Mouse (Mus musculus) brain, embryonic 14.5 days (tissue): Measurements from ENCODE around the gene Nrxn2.

Experiments
- CTCF ChIP-seq: fragments of 200-500 bp; IDR thresholded peaks from 2 replicates; pipeline ENCODE4 v1.5.1; 2012; ENCODE audit warnings: inconsistent platforms, mild to moderate bottlenecking, moderate library complexity, borderline replicate concordance; ENCODE audit not compliant: insufficient read depth, insufficient read length; ENCODE audit errors: extremely low read depth
- POLR2A ChIP-seq: fragments of 200-500 bp; IDR thresholded peaks from 2 replicates; pipeline ENCODE4 v1.6.1; 2012; ENCODE audit warnings: mild to moderate bottlenecking, inconsistent platforms, borderline replicate concordance; ENCODE audit not compliant: poor library complexity, insufficient read depth, insufficient read length, severe bottlenecking; ENCODE audit errors: extremely low read depth

DNA sequence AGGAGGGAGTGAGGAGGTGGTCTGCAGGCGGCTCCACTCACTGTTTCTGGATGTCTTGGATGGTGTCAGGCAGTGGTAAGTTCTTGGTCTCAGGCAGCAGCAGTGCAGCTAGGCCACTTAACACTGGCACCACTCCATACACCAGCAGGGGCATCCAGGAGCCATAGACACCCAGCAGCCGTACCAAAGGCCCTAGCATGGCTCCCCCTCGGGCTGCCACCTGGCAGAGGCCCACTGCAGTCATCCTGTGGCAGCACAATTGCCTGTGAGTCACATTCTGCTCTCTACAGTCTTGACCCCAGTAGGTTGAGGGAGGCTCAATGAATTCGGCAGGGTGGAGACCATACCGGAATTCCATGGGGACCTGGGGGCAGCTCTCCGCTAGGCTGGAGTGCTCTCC, 118.2 kb downstream of the Nrxn2 start:
- TF ChIP-seq POLR2A (no peak), CTCF (no peak)
